Mouse (Mus musculus) erythroblast, embryonic 14.5 days (primary cell): ENCODE measurements around the gene Serinc5. TPM values are rescaled to one million over a fixed set of nuclear protein-coding genes. Genes with fewer than 3 reads are reported as not detected.

Source experiments
- H3K27me3 ChIP-seq: 2 replicates; pipeline ENCODE4 v1.6.1; 2012; ENCODE audit warnings: inconsistent platforms; ENCODE audit not compliant: control insufficient read depth
- H3K36me3 ChIP-seq: 2 replicates; pipeline ENCODE4 v1.6.1; 2012; ENCODE audit warnings: mild to moderate bottlenecking, inconsistent platforms; ENCODE audit not compliant: control insufficient read depth
- H3K4me1 ChIP-seq: 2 replicates; pipeline ENCODE4 v1.6.1; 2012; ENCODE audit warnings: inconsistent platforms; ENCODE audit not compliant: control insufficient read depth
- H3K4me3 ChIP-seq: replicated peaks from 2 replicates; pipeline ENCODE3; 2012; ENCODE audit warnings: moderate library complexity, mild to moderate bottlenecking, inconsistent platforms
- H3K9me3 ChIP-seq: 2 replicates; pipeline ENCODE4 v1.6.1; 2012; ENCODE audit warnings: low read length, inconsistent platforms, mixed read lengths; ENCODE audit not compliant: control insufficient read depth
- GATA1 ChIP-seq: IDR thresholded peaks from 2 replicates; pipeline ENCODE4 v1.6.1; 2012; ENCODE audit warnings: low read length, inconsistent platforms, mixed read lengths
- TAL1 ChIP-seq: IDR thresholded peaks from 3 replicates; pipeline ENCODE4 v1.6.1; 2012; ENCODE audit warnings: low read length, inconsistent platforms, mixed read lengths
- polyA plus RNA-seq: library from polyadenylated mRNA; stranded (reverse); fragments of >175 nt; gene quantifications from 2 replicates; pipeline ENCODE4 v1.2.3, GENCODE M21; 2012

The Serinc5 gene
- 0.56 and 0.58 TPM in 2 replicates for polyA plus RNA-seq

DNA sequence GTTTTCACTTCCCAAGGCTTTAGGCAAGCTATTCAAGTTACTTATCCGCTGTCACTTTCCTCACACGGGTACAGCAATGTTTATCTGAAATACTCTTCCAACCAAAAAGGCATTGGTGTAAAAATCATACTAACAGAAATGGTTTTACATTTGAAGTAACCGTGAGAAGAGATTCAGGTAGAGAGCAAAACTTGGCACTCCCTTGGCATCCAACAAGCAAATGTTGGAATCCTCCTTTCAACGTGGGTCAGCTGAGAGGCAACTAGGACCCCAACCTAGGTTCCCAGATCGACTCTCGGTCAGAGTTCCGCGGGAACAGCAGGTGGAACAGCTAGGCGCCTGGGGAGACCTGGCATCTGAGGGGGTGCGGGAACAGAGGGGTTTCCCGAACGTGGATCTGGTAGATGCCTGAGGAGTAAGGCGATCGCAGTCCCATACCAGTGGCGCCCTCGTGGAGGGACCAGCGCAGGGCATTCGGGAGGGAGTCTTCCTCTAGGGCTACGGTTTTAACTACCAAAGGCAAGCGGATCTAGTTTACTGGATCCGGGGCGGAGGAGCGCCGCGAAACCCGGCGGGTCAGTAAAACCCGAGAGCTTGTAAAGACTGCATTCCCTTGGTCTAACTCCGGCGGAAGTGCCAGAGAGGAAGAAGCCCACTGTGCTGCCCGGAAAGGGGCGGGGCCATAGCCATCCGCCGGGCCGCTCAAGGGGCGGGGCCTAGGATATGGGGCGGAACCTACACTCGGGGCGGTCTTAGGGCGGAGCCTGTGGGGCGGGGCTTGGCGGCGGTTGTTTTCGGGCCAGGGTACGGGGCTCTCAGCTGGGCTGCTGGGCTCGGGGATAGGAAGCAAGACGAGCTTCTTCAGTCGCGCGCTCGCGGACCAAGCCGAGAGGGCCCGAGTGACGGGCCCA lies at the start of gene Serinc5:
Gene Serinc5, plus strand, starts transcription at position 781 of the 911 bp plus-strand sequence.
- peaks cover 57% of the 10 kb centered on the region for H3K4me1 ChIP-seq
- H3K9me3 ChIP-seq, result no peaks in the 10 kb centered on the region
- peaks cover 28% of the 10 kb centered on the region for H3K36me3 ChIP-seq
- peak within 1 kb of the TSS; percentile 79 for H3K4me3 ChIP-seq
- no peaks in the 10 kb centered on the region for H3K27me3 ChIP-seq
- TF ChIP-seq TAL1 (no peak), GATA1 (no peak)

DNA sequence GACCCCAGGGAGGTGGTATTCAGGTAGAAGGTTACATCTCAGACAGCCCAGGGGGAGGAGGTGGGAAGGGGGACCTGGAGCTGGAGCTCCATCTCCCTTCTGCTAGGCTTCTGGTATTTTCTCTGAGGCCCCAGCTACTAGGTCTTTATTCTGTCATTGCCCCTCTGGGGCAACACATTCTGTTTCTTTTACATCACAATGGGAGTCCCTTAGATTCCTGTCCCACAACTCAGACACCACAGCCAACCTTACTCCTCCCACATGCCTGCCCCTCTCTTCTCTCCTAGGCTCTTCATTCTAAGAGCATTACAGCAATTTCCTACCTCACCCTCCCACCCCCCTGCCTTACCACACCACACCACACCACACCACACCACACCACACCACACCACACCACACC lies 34.8 kb upstream of the Serinc5 start, which contains the start of gene Spz1:
Gene Spz1, minus strand, starts transcription at position 101 of the 400 bp plus-strand sequence.
- Histone ChIP-seq H3K4me1 (peaks cover 9% of the 10 kb centered on the region), H3K36me3 (no peaks in the 10 kb centered on the region), H3K9me3 (no peaks in the 10 kb centered on the region), H3K4me3 (no peak within 1 kb of the TSS), H3K27me3 (peaks cover 3% of the 10 kb centered on the region; the same call in 1 of the 2 replicates)
- TF ChIP-seq TAL1 (no peak), GATA1 (no peak)

DNA sequence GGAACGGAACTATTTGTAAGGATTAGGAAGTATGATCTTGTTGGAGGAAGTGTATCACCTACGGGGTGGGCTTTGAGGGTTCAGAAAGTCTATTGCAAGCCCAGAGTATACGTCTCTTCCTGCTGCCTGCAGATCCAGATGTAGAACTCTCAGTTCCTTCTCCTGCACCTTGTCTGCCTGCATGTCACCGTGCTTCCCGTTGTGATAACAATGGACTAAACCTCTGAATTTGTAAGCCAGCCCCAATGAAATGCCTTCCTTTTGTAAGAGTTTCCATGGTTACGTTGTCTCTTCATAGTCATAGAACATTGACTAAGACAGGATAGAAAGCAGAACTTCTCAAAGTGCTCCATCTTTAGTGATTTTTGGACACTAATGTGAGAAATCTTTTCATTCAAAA lies 34.2 kb upstream of the Serinc5 start:
- TF ChIP-seq GATA1 (no peak), TAL1 (no peak)
- H3K36me3 ChIP-seq, result no peaks in the 10 kb centered on the region
- H3K4me3 ChIP-seq, result no peak overlapping the region

DNA sequence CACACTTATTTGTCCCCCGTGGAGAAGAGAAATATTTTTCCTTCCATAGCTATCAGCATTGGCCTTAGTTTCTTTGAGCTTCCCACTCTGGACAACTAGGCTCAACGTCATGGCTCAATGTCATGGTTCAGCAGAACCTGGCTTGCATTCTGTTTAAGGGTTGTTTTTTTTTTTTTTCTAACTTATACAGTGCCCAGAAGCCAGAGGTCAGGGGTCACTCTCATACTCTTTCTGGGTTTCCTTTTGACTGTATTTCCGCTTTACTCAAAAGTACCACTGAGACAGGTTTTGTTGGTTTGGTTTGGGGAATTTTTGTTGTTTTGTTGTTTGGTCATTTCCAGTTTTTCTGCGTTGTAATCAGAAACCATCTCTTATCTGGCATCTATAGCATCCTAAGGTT lies 32.7 kb upstream of the Serinc5 start:
- Histone ChIP-seq H3K27me3 (peaks cover 3% of the 10 kb centered on the region; the same call in 1 of the 2 replicates), H3K4me1 (peaks cover 16% of the 10 kb centered on the region), H3K4me3 (no peak overlapping the region), H3K36me3 (no peaks in the 10 kb centered on the region), H3K9me3 (no peaks in the 10 kb centered on the region)
- TF ChIP-seq TAL1, result no peak
- TF ChIP-seq GATA1, result no peak

More for the DNA sequence above, 34.2 kb upstream of the Serinc5 start:
- no peaks in the 10 kb centered on the region for H3K9me3 ChIP-seq
- H3K27me3 ChIP-seq, result peaks cover 3% of the 10 kb centered on the region; the same call in 1 of the 2 replicates
- H3K4me1 ChIP-seq, result peaks cover 15% of the 10 kb centered on the region

DNA sequence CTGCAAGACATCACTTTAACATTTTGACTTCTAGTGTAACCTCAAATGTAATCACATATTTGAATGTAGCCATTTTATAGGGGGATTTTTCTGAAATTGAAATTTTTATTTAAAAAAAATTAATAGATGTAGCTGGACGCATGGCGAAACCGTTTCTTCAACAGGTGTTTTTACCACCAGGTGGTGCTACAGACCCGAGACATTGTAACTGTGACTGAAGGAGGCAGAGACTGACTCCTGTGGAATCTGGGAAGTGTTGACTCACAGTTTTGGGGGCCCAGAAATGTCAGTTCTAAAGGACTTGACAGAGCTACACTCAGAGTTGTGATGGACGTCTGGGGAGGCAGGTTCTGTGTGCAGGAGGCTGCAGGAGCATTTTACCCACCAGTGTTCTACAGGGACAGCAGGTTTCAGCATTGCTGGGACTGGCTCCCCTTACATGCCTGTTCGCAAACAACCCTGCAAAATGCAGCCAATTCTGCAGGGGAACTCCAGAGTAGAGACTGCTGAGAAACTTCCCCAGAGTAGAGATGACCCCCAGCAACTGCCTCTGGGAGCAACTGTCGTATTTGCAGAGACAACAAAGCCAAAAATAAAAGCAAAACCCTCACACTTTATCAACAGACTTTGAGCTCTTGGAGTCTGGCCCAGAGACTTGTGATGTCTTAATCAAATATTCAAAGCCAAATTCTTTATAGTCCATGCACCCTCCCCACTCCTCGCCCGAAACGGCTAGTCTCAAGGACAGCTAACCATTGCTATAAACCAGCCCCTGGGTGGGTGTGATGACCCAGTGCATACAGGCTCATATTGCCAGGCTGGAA lies 30.5 kb upstream of the Serinc5 start:
- Histone ChIP-seq H3K4me1 (peaks cover 22% of the 10 kb centered on the region), H3K9me3 (no peaks in the 10 kb centered on the region), H3K4me3 (no peak overlapping the region), H3K27me3 (peaks cover 3% of the 10 kb centered on the region; the same call in 1 of the 2 replicates), H3K36me3 (no peaks in the 10 kb centered on the region)
- TF ChIP-seq GATA1 (no peak), TAL1 (no peak)

DNA sequence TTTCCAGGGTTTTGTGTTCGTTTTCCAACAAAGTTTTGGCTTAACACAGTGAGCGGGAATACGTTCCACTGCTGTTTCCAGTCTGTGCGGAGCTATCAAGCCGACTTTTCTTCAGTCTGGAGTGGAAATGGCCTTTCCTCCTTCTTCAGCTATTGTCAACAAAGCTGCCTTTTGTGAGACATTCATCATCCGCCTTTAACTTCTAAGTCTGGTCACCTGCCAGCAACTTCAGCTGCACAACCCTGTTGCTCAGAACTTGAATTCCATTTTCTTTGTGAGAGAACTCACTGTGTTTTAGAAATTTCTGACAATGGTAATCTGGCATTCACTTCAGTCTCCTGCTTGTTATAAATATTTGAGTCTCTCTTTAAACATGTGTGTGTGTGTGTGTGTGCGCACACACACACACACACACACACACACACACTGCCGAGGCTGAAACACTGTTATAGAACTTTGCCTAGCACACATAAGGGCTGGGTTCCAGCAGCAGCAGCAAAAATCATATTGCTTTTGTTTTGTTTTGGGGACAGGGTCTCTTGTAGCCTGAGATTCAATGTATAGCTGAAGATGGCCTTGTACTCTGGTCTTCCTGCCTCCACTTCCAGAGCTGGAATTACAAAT lies 26.7 kb upstream of the Serinc5 start:
- H3K4me3 ChIP-seq, result no peak overlapping the region
- TF ChIP-seq GATA1, result no peak
- TF ChIP-seq TAL1, result no peak

DNA sequence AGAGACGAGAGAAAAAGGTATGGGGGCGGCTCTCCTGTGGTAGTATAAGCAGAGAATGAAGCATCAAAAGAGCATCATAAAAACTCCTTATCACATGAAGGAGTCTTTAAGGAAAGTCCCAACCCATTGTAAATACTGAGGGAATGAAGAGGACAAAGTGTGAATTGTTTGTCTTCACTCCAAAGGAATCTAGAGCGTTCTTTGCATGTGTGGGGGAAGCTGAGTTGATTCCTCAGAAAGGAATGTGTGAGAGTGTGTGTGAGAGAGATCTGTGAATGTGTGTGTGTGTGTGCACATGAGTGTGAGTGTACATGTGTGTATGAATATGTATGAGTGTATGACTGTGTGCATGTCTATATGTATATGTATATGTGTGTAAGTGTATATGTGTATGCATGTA lies 22.2 kb upstream of the Serinc5 start:
- H3K4me3 ChIP-seq, result no peak overlapping the region
- peaks cover 73% of the 10 kb centered on the region for H3K4me1 ChIP-seq
- TF ChIP-seq TAL1 (no peak), GATA1 (no peak)
- H3K36me3 ChIP-seq, result no peaks in the 10 kb centered on the region; the same call in 1 of the 2 replicates
- no peaks in the 10 kb centered on the region for H3K9me3 ChIP-seq
- H3K27me3 ChIP-seq, result no peaks in the 10 kb centered on the region

More for the DNA sequence above, 26.7 kb upstream of the Serinc5 start:
- Histone ChIP-seq H3K27me3 (no peaks in the 10 kb centered on the region), H3K36me3 (no peaks in the 10 kb centered on the region), H3K4me1 (peaks cover 48% of the 10 kb centered on the region), H3K9me3 (no peaks in the 10 kb centered on the region)

DNA sequence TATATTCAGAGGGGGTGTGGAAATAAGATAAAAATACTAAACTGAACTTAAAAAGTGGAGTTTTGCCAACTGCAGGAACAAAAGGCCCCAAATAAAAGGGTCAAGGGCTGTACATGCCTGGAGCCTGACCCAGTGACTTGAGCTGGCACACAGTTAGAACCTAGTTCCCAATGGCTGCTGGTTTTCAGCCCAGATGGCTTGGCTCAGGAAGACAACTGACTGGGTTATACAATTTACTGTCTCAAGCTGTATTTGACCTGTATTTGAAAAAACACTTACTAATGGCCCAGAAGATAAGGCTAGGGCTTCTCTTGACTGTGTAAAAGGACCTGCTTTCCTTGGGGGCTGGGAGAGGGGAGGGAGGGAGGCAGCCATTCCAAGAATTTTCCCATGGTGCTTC lies 21.6 kb upstream of the Serinc5 start:
- peaks cover 78% of the 10 kb centered on the region for H3K4me1 ChIP-seq
- no peaks in the 10 kb centered on the region; the same call in 1 of the 2 replicates for H3K36me3 ChIP-seq
- no peaks in the 10 kb centered on the region for H3K27me3 ChIP-seq
- no peaks in the 10 kb centered on the region for H3K9me3 ChIP-seq
- 0 out of 2 replicates have a peak, but pooled peaks have one; percentile 9 for TF ChIP-seq GATA1
- TF ChIP-seq TAL1, result no peak
- no peak overlapping the region for H3K4me3 ChIP-seq
